Mouse (Mus musculus): ENCODE measurements around the gene Mrpl22.
"Not testable (repeated sequence)": the region's sequence is repeated elsewhere in the genome, so short reads cannot be mapped to it uniquely, and the experiment has no call there.

The Mrpl22 gene

GRCm38 (mm10) chr11:58183579-58183978 is 12.1 kb downstream of the Mrpl22 start:
- DNase-seq, result no peak

- DNase-seq, result no peak
Measured at GRCm38 (mm10) chr11:58189675-58190074, 18.2 kb downstream of the Mrpl22 start.

GRCm38 (mm10) chr11:58193326-58193725 is 21.9 kb downstream of the Mrpl22 start:
- peak; percentile 11 to 18 for DNase-seq

GRCm38 (mm10) chr11:58193860-58194520 is 22.5 kb downstream of the Mrpl22 start:
- DNase-seq, result no peak

- DNase-seq, result no peak
Measured at GRCm38 (mm10) chr11:58198663-58199062, 27.2 kb downstream of the Mrpl22 start.

- peak; percentile 16 to 50 for DNase-seq
Measured at GRCm38 (mm10) chr11:58199229-58200037, 28.0 kb downstream of the Mrpl22 start, which contains the start of the genes Igtp and Irgm2. Gene Igtp (plus strand): TSS chr11:58199556. Gene Irgm2 (plus strand): TSS chr11:58199618.

- DNase-seq, result no peak
Measured at GRCm38 (mm10) chr11:58200226-58200625, 28.8 kb downstream of the Mrpl22 start.

- DNase-seq, result peak; percentile 27 to 49
Measured at GRCm38 (mm10) chr11:58201052-58201451, 29.6 kb downstream of the Mrpl22 start.

GRCm38 (mm10) chr11:58210321-58210886 is 38.9 kb downstream of the Mrpl22 start:
- no peak for DNase-seq

GRCm38 (mm10) chr11:58211062-58211681 is 39.7 kb downstream of the Mrpl22 start:
- DNase-seq, result no peak

GRCm38 (mm10) chr11:58211682-58212067 is 40.2 kb downstream of the Mrpl22 start:
- no peak for DNase-seq

- DNase-seq, result no peak
Measured at GRCm38 (mm10) chr11:58213673-58214342, 42.3 kb downstream of the Mrpl22 start.

GRCm38 (mm10) chr11:58214391-58215048 is 43.1 kb downstream of the Mrpl22 start:
- DNase-seq, result peak in 1 of 2 experiments; percentile 30

GRCm38 (mm10) chr11:58215049-58215430 is 43.6 kb downstream of the Mrpl22 start:
- DNase-seq, result not testable (repeated sequence)

GRCm38 (mm10) chr11:58215814-58216213 is 44.4 kb downstream of the Mrpl22 start:
- no peak for DNase-seq

- no peak for DNase-seq
Measured at GRCm38 (mm10) chr11:58216823-58217222, 45.4 kb downstream of the Mrpl22 start.

- peak in 1 of 2 experiments; percentile 25 for DNase-seq
Measured at GRCm38 (mm10) chr11:58223751-58224150, 52.3 kb downstream of the Mrpl22 start.

- DNase-seq, result no peak
Measured at GRCm38 (mm10) chr11:58224313-58224712, 52.9 kb downstream of the Mrpl22 start.

GRCm38 (mm10) chr11:58224872-58225271 is 53.4 kb downstream of the Mrpl22 start:
- DNase-seq, result not testable (repeated sequence)

- DNase-seq, result peak; percentile 70 to 77
Measured at GRCm38 (mm10) chr11:58225655-58226054, 54.2 kb downstream of the Mrpl22 start.

- no peak for DNase-seq
Measured at GRCm38 (mm10) chr11:58226425-58226824, 55.0 kb downstream of the Mrpl22 start.

- not testable (repeated sequence) for DNase-seq
Measured at GRCm38 (mm10) chr11:58228021-58228420, 56.6 kb downstream of the Mrpl22 start.
